Mouse (Mus musculus): ENCODE measurements around the gene Akap12. TPM values are rescaled to one million over a fixed set of nuclear protein-coding genes. Genes with fewer than 3 reads are reported as not detected.

Akap12 gene
- polyA plus RNA-seq, 1 experiment from 2014 or later: 52.2 TPM

DNA sequence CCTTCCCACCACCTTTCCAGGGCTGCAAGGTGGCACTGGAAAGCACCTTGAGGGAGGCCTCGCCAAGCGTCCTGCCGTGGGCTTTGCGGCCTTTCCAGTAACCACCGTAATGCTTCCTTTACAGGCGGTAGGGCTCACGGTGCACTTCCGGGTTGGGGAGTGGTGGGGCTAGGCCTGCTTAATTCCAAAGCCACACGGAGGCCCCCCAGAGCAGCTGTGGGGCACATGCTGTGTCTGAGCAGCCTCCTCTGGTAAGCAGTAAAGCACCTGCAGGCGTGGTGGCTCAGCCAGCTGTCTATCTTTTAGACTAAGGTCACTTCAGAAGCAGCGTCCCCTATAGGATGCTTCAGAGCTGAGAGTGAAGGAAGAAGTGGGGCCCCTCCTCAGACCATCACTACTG lies 103.9 kb downstream of the Akap12 start:
- 92% methylated on average over 11 of the region's 11 CpGs for WGBS
- H3K36me3 ChIP-seq: peaks cover 20% of the 10 kb centered on the region
- no peaks in the 10 kb centered on the region for H3K9me3 ChIP-seq (replicated peaks)
- no peak overlapping the region for H3K4me3 ChIP-seq (replicated peaks)
- no peak for ATAC-seq (ENCODE audit: low FRiP score)
- H3K9ac ChIP-seq (replicated peaks): no peak overlapping the region
- no peak overlapping the region for H3K27ac ChIP-seq (replicated peaks)
- no peaks in the 10 kb centered on the region for H3K27me3 ChIP-seq (replicated peaks)
- H3K4me1 ChIP-seq: no peaks in the 10 kb centered on the region
- no peak overlapping the region for H3K4me2 ChIP-seq

GRCm38 (mm10) chr10:4372011-4372410 lies 105.8 kb downstream of the Akap12 start:
- no peaks in the 10 kb centered on the region for H3K27me3 ChIP-seq (replicated peaks)
- no peaks in the 10 kb centered on the region for H3K9me3 ChIP-seq (replicated peaks)
- H3K4me3 ChIP-seq (replicated peaks): no peak overlapping the region
- H3K4me1 ChIP-seq: 0 out of 2 replicates have a peak, but pooled peaks cover 4% of the 10 kb centered on the region
- H3K27ac ChIP-seq (replicated peaks): no peak overlapping the region
- peak; percentile 60; the same call in 1 of the 2 replicates for ATAC-seq (ENCODE audit: low FRiP score)
- 45% methylated on average over 5 of the region's 5 CpGs for WGBS
- H3K4me2 ChIP-seq: no peak overlapping the region
- H3K9ac ChIP-seq (replicated peaks): no peak overlapping the region
- peaks cover 18% of the 10 kb centered on the region for H3K36me3 ChIP-seq

- Histone ChIP-seq H3K4me2 (no peak overlapping the region), H3K4me1 (0 out of 2 replicates have a peak, but pooled peaks cover 4% of the 10 kb centered on the region), H3K27me3 (replicated peaks) (no peaks in the 10 kb centered on the region), H3K4me3 (replicated peaks) (no peak overlapping the region), H3K27ac (replicated peaks) (no peak overlapping the region), H3K36me3 (peaks cover 9% of the 10 kb centered on the region), H3K9me3 (replicated peaks) (no peaks in the 10 kb centered on the region), H3K9ac (replicated peaks) (no peak overlapping the region)
- ATAC-seq (ENCODE audit: low FRiP score): no peak
- WGBS: 84% methylated on average over 4 of the region's 4 CpGs
Observed at GRCm38 (mm10) chr10:4373558-4373957, 107.4 kb downstream of the Akap12 start.

DNA sequence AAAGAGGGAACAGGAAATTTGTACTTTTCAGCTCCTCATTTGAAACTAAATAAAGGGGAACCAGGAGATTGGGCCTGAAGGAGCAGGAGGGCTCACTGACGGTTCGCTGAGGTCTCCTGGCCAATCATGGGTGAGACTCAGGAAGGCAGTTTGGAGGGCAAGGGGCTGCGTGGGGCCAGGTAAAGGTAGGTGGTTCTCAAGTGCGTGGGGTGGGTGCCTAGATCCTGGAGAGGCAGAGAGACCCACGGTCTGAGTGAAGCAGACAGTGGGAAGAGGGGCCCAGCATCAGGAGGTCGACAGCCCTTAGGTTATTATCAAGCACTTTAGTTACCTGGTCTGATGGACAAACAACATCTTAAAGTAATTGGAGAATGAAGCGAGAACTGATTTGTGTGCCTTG lies 108.1 kb downstream of the Akap12 start:
- no peak for ATAC-seq (ENCODE audit: low FRiP score)
- H3K9ac ChIP-seq (replicated peaks): no peak overlapping the region
- H3K4me2 ChIP-seq: no peak overlapping the region
- no peaks in the 10 kb centered on the region for H3K27me3 ChIP-seq (replicated peaks)
- H3K36me3 ChIP-seq: peaks cover 2% of the 10 kb centered on the region
- WGBS: 90% methylated on average over 7 of the region's 7 CpGs
- H3K27ac ChIP-seq (replicated peaks): no peak overlapping the region
- no peak overlapping the region for H3K4me3 ChIP-seq (replicated peaks)
- H3K9me3 ChIP-seq (replicated peaks): no peaks in the 10 kb centered on the region
- H3K4me1 ChIP-seq: 0 out of 2 replicates have a peak, but pooled peaks cover 4% of the 10 kb centered on the region

DNA sequence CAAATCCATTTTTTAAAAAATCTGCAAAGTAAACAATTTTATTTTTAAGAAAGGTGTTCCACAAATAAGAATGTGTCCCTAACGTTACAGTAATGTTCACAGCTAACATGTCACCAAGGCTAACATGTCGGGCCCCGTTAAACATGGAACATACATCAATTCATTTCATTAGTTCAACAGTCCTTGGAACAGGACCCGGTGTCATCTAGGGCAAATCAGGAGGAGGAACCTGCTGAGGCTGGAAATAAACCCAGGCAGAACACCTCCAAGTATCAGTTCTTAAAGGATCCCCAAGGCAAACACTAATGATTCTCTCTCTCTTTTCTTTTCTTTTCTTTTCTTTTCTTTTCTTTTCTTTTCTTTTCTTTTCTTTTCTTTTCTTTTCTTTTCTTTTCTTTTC lies 108.6 kb downstream of the Akap12 start:
- no peak for ATAC-seq (ENCODE audit: low FRiP score)
- no peak overlapping the region for H3K9ac ChIP-seq (replicated peaks)
- H3K27ac ChIP-seq (replicated peaks): no peak overlapping the region
- WGBS: 86% methylated on average over 4 of the region's 4 CpGs
- no peaks in the 10 kb centered on the region for H3K27me3 ChIP-seq (replicated peaks)
- H3K9me3 ChIP-seq (replicated peaks): no peaks in the 10 kb centered on the region
- H3K4me1 ChIP-seq: 0 out of 2 replicates have a peak, but pooled peaks cover 4% of the 10 kb centered on the region
- no peaks in the 10 kb centered on the region; the same call in 1 of the 2 replicates for H3K36me3 ChIP-seq
- no peak overlapping the region for H3K4me2 ChIP-seq
- H3K4me3 ChIP-seq (replicated peaks): no peak overlapping the region

- Histone ChIP-seq H3K36me3 (no peaks in the 10 kb centered on the region; the same call in 1 of the 2 replicates), H3K9ac (replicated peaks) (no peak overlapping the region), H3K9me3 (replicated peaks) (no peaks in the 10 kb centered on the region), H3K4me3 (replicated peaks) (no peak overlapping the region), H3K27me3 (replicated peaks) (no peaks in the 10 kb centered on the region), H3K4me2 (no peak overlapping the region), H3K27ac (replicated peaks) (no peak overlapping the region), H3K4me1 (0 out of 2 replicates have a peak, but pooled peaks cover 4% of the 10 kb centered on the region)
- WGBS: 28% methylated on average over 7 of the region's 7 CpGs
- ATAC-seq (ENCODE audit: low FRiP score): no peak
Observed at GRCm38 (mm10) chr10:4375267-4375666, 109.1 kb downstream of the Akap12 start.

GRCm38 (mm10) chr10:4376461-4376860 lies 110.3 kb downstream of the Akap12 start:
- 74% methylated on average over 7 of the region's 7 CpGs for WGBS
- H3K4me2 ChIP-seq: no peak overlapping the region
- no peak overlapping the region for H3K9ac ChIP-seq (replicated peaks)
- H3K9me3 ChIP-seq (replicated peaks): no peaks in the 10 kb centered on the region
- no peak overlapping the region for H3K4me3 ChIP-seq (replicated peaks)
- H3K27me3 ChIP-seq (replicated peaks): no peaks in the 10 kb centered on the region
- ATAC-seq (ENCODE audit: low FRiP score): no peak
- H3K36me3 ChIP-seq: no peaks in the 10 kb centered on the region; the same call in 1 of the 2 replicates
- 0 out of 2 replicates have a peak, but pooled peaks cover 4% of the 10 kb centered on the region for H3K4me1 ChIP-seq
- no peak overlapping the region for H3K27ac ChIP-seq (replicated peaks)

DNA sequence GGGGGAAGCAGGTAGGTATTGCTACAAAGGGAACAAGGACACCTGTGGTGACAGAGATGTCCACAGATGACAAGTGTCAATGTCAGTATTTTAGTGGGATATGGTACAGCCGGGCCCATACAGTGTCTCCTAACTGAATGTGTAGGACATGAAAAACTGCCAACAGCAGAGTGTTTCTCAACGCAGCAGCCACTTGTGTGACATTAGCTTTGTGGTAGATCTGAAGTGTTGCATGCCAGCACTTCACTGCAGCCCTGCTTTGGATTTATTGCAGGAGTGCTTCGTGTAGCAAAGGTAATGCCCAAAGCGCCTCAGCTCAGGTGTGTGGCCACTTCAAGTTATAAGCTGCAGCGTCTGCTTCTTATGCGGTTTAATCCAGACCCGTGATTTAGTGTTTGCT lies 110.8 kb downstream of the Akap12 start:
- H3K9ac ChIP-seq (replicated peaks): no peak overlapping the region
- no peak overlapping the region for H3K4me2 ChIP-seq
- WGBS: 82% methylated on average over 7 of the region's 7 CpGs
- no peaks in the 10 kb centered on the region; the same call in 1 of the 2 replicates for H3K36me3 ChIP-seq
- no peak overlapping the region for H3K27ac ChIP-seq (replicated peaks)
- no peaks in the 10 kb centered on the region for H3K9me3 ChIP-seq (replicated peaks)
- 0 out of 2 replicates have a peak, but pooled peaks cover 4% of the 10 kb centered on the region for H3K4me1 ChIP-seq
- ATAC-seq (ENCODE audit: low FRiP score): no peak
- no peak overlapping the region for H3K4me3 ChIP-seq (replicated peaks)
- H3K27me3 ChIP-seq (replicated peaks): no peaks in the 10 kb centered on the region

DNA sequence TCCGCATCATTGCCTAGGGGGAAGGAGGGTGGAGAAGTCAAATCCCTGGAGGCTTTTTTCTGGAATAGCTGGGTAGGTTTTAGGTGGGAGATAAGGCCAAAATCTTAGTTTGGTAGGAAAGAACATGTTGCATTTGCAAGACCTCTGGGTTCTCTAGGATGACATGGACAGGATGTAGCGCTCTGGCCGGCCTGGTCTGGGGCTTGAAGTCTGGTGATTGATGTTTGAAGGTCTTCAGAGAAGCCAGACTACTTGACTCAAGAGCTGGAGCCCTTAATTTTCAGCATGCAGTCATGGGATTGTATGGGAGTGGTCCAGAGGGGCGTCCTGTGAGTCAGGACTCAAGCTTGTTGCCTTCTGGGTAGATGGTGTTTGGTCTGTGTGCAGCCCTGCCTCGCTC lies 114.6 kb downstream of the Akap12 start:
- H3K4me2 ChIP-seq: no peak overlapping the region
- H3K36me3 ChIP-seq: no peaks in the 10 kb centered on the region
- no peak overlapping the region for H3K9ac ChIP-seq (replicated peaks)
- ATAC-seq (ENCODE audit: low FRiP score): no peak
- H3K9me3 ChIP-seq (replicated peaks): no peaks in the 10 kb centered on the region
- WGBS: 91% methylated on average over 5 of the region's 5 CpGs
- no peak overlapping the region for H3K27ac ChIP-seq (replicated peaks)
- H3K4me1 ChIP-seq: 0 out of 2 replicates have a peak, but pooled peaks cover 2% of the 10 kb centered on the region
- H3K4me3 ChIP-seq (replicated peaks): no peak overlapping the region
- no peaks in the 10 kb centered on the region for H3K27me3 ChIP-seq (replicated peaks)

GRCm38 (mm10) chr10:4384244-4384643 lies 118.1 kb downstream of the Akap12 start:
- H3K9me3 ChIP-seq (replicated peaks): no peaks in the 10 kb centered on the region
- WGBS: 95% methylated on average over 7 of the region's 7 CpGs
- H3K27me3 ChIP-seq (replicated peaks): no peaks in the 10 kb centered on the region
- peaks cover 17% of the 10 kb centered on the region for H3K4me1 ChIP-seq
- no peaks in the 10 kb centered on the region for H3K36me3 ChIP-seq
- no peak overlapping the region for H3K4me3 ChIP-seq (replicated peaks)
- H3K4me2 ChIP-seq: no peak overlapping the region
- H3K27ac ChIP-seq (replicated peaks): no peak overlapping the region
- no peak for ATAC-seq (ENCODE audit: low FRiP score)
- H3K9ac ChIP-seq (replicated peaks): no peak overlapping the region

DNA sequence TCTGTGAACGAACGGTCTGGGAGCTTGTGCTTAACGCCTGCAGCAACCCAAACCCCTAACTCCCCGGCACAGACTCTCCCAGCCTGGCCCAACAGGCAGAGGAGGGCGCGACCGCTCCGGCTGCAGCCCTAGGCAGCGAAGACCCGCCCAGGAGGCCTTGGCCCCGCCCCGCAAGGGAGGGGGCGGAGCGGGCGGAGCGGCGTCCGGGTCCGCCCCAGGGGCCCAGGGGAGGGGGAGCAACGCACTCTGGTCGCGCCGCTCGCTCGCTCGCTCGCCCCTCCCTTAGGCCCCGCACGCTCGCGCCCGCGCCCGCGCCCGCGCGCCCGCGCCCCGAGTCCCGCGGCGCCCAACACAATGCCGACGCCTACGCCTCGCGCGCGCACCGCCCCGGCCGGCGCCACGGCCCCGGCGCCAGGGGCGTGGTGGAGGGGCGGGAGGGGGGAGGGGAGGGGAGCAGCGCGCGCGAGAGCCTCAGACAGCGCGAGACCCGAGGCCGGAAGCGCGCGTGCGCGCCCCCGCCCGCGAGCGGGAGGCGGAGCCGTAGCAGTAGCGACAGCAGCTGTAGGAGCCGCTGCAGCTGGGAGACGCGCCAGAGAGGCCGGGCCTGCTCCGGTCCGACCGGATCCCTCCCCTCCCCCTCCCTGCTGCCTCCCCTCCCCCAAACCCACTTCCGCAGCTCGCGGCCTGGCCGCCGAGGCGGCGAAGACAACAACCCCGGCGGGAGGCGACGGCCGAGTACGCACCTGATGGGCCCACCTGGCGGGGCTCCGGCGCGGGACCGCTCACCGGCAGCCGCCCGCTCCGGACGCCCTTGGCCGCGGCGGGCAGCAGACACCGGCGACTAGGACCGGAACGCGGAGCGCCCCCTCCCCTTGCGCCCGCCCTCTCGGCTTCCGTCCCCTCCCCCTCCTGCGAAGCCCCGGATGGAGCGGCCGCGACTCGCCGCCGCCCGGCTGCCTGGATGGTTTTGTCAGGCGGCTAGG lies 120.7 kb downstream of the Akap12 start:
- no peaks in the 10 kb centered on the region for H3K27me3 ChIP-seq (replicated peaks)
- H3K4me3 ChIP-seq (replicated peaks): peak overlapping the region; percentile 91
- peak; percentile 91 for ATAC-seq (ENCODE audit: low FRiP score)
- H3K9me3 ChIP-seq (replicated peaks): no peaks in the 10 kb centered on the region
- under 1% methylated on average over 77 of the region's 133 CpGs for WGBS
- H3K4me2 ChIP-seq: peak overlapping the region; percentile 71
- H3K4me1 ChIP-seq: peaks cover 44% of the 10 kb centered on the region
- H3K9ac ChIP-seq (replicated peaks): peak overlapping the region; percentile 99
- H3K36me3 ChIP-seq: no peaks in the 10 kb centered on the region
- H3K27ac ChIP-seq (replicated peaks): peak overlapping the region; percentile 100

All from neural tube, embryonic 15.5 days (tissue).